Mouse (Mus musculus) spleen, postnatal 10 days (tissue): ENCODE results near the gene Crtc1.

Source experiments
- DNase-seq, 2 experiments: peaks; one replicate each; pipeline ENCODE4 v3.0.0; 2021 to 2022; ENCODE audit warnings: low spot score in 2 of 2

The Crtc1 gene

GRCm38 (mm10) chr8:70439055-70439847 is at the start of gene Crtc1:
TSS of gene Crtc1 (minus strand) at chr8:70439579.
- peak; percentile 95 to 97 for DNase-seq

GRCm38 (mm10) chr8:70488931-70489470 is 49.6 kb upstream of the Crtc1 start:
- no peak for DNase-seq

GRCm38 (mm10) chr8:70487993-70488796 is 48.8 kb upstream of the Crtc1 start:
- DNase-seq: no peak

- DNase-seq: no peak
Observed at GRCm38 (mm10) chr8:70486941-70487520, 47.7 kb upstream of the Crtc1 start, which contains the start of gene Tmem59l. TSS of gene Tmem59l (minus strand) at chr8:70487358.

GRCm38 (mm10) chr8:70486191-70486681 is 46.9 kb upstream of the Crtc1 start:
- DNase-seq: no peak

- no peak for DNase-seq
Observed at GRCm38 (mm10) chr8:70482943-70483342, 43.6 kb upstream of the Crtc1 start.

- DNase-seq: no peak
Observed at GRCm38 (mm10) chr8:70481908-70482307, 42.5 kb upstream of the Crtc1 start.

GRCm38 (mm10) chr8:70477269-70477982 is 38.0 kb upstream of the Crtc1 start:
- peak in 1 of 2 experiments; percentile 62 for DNase-seq

GRCm38 (mm10) chr8:70476333-70477268 is 37.2 kb upstream of the Crtc1 start, which contains the start of gene Klhl26:
TSS of gene Klhl26 (minus strand) at chr8:70476968.
- DNase-seq: peak; percentile 96 to 99

GRCm38 (mm10) chr8:70471856-70472255 is 32.5 kb upstream of the Crtc1 start:
- DNase-seq: no peak

GRCm38 (mm10) chr8:70469938-70470337 is 30.6 kb upstream of the Crtc1 start:
- no peak for DNase-seq

- DNase-seq: no peak
Observed at GRCm38 (mm10) chr8:70469295-70469916, 30.0 kb upstream of the Crtc1 start.

- no peak for DNase-seq
Observed at GRCm38 (mm10) chr8:70468733-70469132, 29.4 kb upstream of the Crtc1 start.

- no peak for DNase-seq
Observed at GRCm38 (mm10) chr8:70467907-70468306, 28.5 kb upstream of the Crtc1 start.

GRCm38 (mm10) chr8:70467229-70467725 is 27.9 kb upstream of the Crtc1 start:
- no peak for DNase-seq

- DNase-seq: no peak
Observed at GRCm38 (mm10) chr8:70466771-70467170, 27.4 kb upstream of the Crtc1 start.

GRCm38 (mm10) chr8:70466305-70466704 is 26.9 kb upstream of the Crtc1 start:
- no peak for DNase-seq

GRCm38 (mm10) chr8:70465701-70466100 is 26.3 kb upstream of the Crtc1 start:
- DNase-seq: no peak

- no peak for DNase-seq
Observed at GRCm38 (mm10) chr8:70464162-70464561, 24.8 kb upstream of the Crtc1 start.
